Mouse (Mus musculus) neural tube, embryonic 11.5 days (tissue): ENCODE results near the gene Gm3448. TPM values are rescaled to one million over a fixed set of nuclear protein-coding genes. Genes with fewer than 3 reads are reported as not detected.
"Not testable (repeated sequence)": the region's sequence is repeated elsewhere in the genome, so short reads cannot be mapped to it uniquely, and the experiment has no call there.

Source experiments
- ATAC-seq: fragments of 200-750 bp; cut with Nextera tagmentation; 2 replicates; pipeline ENCODE4 v1.8.0; 2017; ENCODE audit warnings: moderate number of reproducible peaks, mild to moderate bottlenecking, moderate TSS enrichment, moderate library complexity; ENCODE audit not compliant: insufficient read depth, low FRiP score, low TSS enrichment
- DNase-seq: peaks from one replicate; pipeline ENCODE4 v3.0.0-alpha.2; 2015; ENCODE audit warnings: low spot score
- H3K27ac ChIP-seq: fragments of 300-500 bp; sonication (generic); 2 replicates; pipeline ENCODE4 v1.5.1; 2014; ENCODE audit warnings: low read depth, mild to moderate bottlenecking, low read length
- H3K27me3 ChIP-seq: fragments of 300-500 bp; sonication (generic); 2 replicates; pipeline ENCODE4 v1.6.1; 2014; ENCODE audit warnings: mild to moderate bottlenecking, low read length, mixed read lengths; ENCODE audit not compliant: control insufficient read depth, insufficient read depth
- H3K36me3 ChIP-seq: fragments of 300-500 bp; sonication (generic); 2 replicates; pipeline ENCODE4 v1.6.1; 2014; ENCODE audit warnings: mild to moderate bottlenecking, low read length, moderate library complexity, mixed read lengths; ENCODE audit not compliant: control insufficient read depth, insufficient read depth
- H3K4me1 ChIP-seq: fragments of 300-500 bp; sonication (generic); 2 replicates; pipeline ENCODE4 v1.6.1; 2014; ENCODE audit warnings: low read length, mixed read lengths; ENCODE audit not compliant: control insufficient read depth, insufficient read depth
- H3K4me2 ChIP-seq: fragments of 300-500 bp; sonication (generic); 2 replicates; pipeline ENCODE4 v1.6.1; 2014; ENCODE audit warnings: low read depth, mild to moderate bottlenecking, moderate library complexity
- H3K4me3 ChIP-seq: fragments of 300-500 bp; sonication (generic); 2 replicates; pipeline ENCODE4 v1.5.1; 2014; ENCODE audit warnings: low read depth, low read length
- H3K9ac ChIP-seq: fragments of 300-500 bp; sonication (generic); 2 replicates; pipeline ENCODE4 v1.6.1; 2014; ENCODE audit warnings: mild to moderate bottlenecking, low read length
- H3K9me3 ChIP-seq: fragments of 300-500 bp; sonication (generic); 2 replicates; pipeline ENCODE4 v1.6.1; 2016; ENCODE audit warnings: low read length; ENCODE audit not compliant: control insufficient read depth
- WGBS: fragments of 180-500 bp; shearing (Covaris S2); extraction: QIAGEN DNeasy Blood & Tissue Kit; methylation state at CpG from one replicate; pipeline ENCODE4 v1.1.7; 2014; 5-methylcytosine and 5-hydroxymethylcytosine counted together
- polyA plus RNA-seq: library from polyadenylated mRNA; unstranded; fragments of >200 nt; fragmentation: Nextera tagmentation; extraction: Ambion mirVana; gene quantifications from 2 replicates; pipeline ENCODE4 v1.2.1, GENCODE M21; 2014

Gene Gm3448
- polyA plus RNA-seq, 1 experiment from 2014 or later, result 2.9 TPM

- peaks cover 4% of the 10 kb centered on the region for H3K4me1 ChIP-seq
- DNase-seq (no peak), ATAC-seq (no peak)
- no peak overlapping the region for H3K4me2 ChIP-seq
- H3K36me3 ChIP-seq, result no peaks in the 10 kb centered on the region
- H3K27ac ChIP-seq, result no peak overlapping the region
- no peaks in the 10 kb centered on the region for H3K27me3 ChIP-seq
- 59% methylated on average over 8 of the region's 8 CpGs for WGBS
- H3K9me3 ChIP-seq, result no peaks in the 10 kb centered on the region
- H3K4me3 ChIP-seq, result no peak overlapping the region
- no peak overlapping the region for H3K9ac ChIP-seq
Measured at GRCm38 (mm10) chr17:15068040-15068792, 26.9 kb upstream of the Gm3448 start.

- Histone ChIP-seq H3K36me3 (no peaks in the 10 kb centered on the region), H3K27me3 (no peaks in the 10 kb centered on the region), H3K4me2 (no peak overlapping the region), H3K4me1 (peaks cover 4% of the 10 kb centered on the region), H3K27ac (no peak overlapping the region), H3K9ac (no peak overlapping the region), H3K9me3 (no peaks in the 10 kb centered on the region), H3K4me3 (no peak overlapping the region)
- 57% methylated on average over 1 of the region's 1 CpGs for WGBS
- no peak for ATAC-seq
- DNase-seq, result no peak
Measured at GRCm38 (mm10) chr17:15066911-15067310, 25.6 kb upstream of the Gm3448 start.

- H3K9ac ChIP-seq, result no peak overlapping the region; the same call in 1 of the 2 replicates
- no peak overlapping the region; the same call in 1 of the 2 replicates for H3K4me2 ChIP-seq
- no peaks in the 10 kb centered on the region for H3K36me3 ChIP-seq
- H3K9me3 ChIP-seq, result no peaks in the 10 kb centered on the region
- DNase-seq, result peak; percentile 65
- 0 out of 2 replicates have a peak overlapping the region, but pooled peaks have one; percentile 34 for H3K27ac ChIP-seq
- H3K4me3 ChIP-seq, result no peak overlapping the region
- WGBS, result 27% methylated on average over 6 of the region's 6 CpGs
- H3K27me3 ChIP-seq, result no peaks in the 10 kb centered on the region
- ATAC-seq, result peak; percentile 86
- peaks cover 4% of the 10 kb centered on the region for H3K4me1 ChIP-seq
Measured at GRCm38 (mm10) chr17:15066066-15066465, 24.7 kb upstream of the Gm3448 start.

GRCm38 (mm10) chr17:15065391-15066024 is 24.2 kb upstream of the Gm3448 start:
- WGBS, result 43% methylated on average over 13 of the region's 13 CpGs
- Histone ChIP-seq H3K4me1 (peaks cover 4% of the 10 kb centered on the region), H3K4me3 (no peak overlapping the region), H3K4me2 (no peak overlapping the region; the same call in 1 of the 2 replicates), H3K9me3 (no peaks in the 10 kb centered on the region), H3K27ac (no peak overlapping the region), H3K9ac (no peak overlapping the region), H3K27me3 (no peaks in the 10 kb centered on the region), H3K36me3 (no peaks in the 10 kb centered on the region)
- peak; percentile 73 for ATAC-seq
- DNase-seq, result peak; percentile 77

- WGBS, result 84% methylated on average over 6 of the region's 6 CpGs
- Histone ChIP-seq H3K4me1 (no peaks in the 10 kb centered on the region), H3K27me3 (no peaks in the 10 kb centered on the region), H3K4me3 (no peak overlapping the region), H3K27ac (no peak overlapping the region), H3K9ac (no peak overlapping the region), H3K9me3 (no peaks in the 10 kb centered on the region), H3K4me2 (no peak overlapping the region), H3K36me3 (peaks cover 4% of the 10 kb centered on the region; the same call in 1 of the 2 replicates)
- DNase-seq (no peak), ATAC-seq (no peak)
Measured at GRCm38 (mm10) chr17:15060356-15060755, 19.0 kb upstream of the Gm3448 start.

GRCm38 (mm10) chr17:15059646-15060045 is 18.3 kb upstream of the Gm3448 start:
- Histone ChIP-seq H3K4me1 (no peaks in the 10 kb centered on the region), H3K9ac (no peak overlapping the region), H3K4me3 (no peak overlapping the region), H3K4me2 (no peak overlapping the region), H3K27ac (no peak overlapping the region), H3K36me3 (peaks cover 4% of the 10 kb centered on the region; the same call in 1 of the 2 replicates), H3K27me3 (no peaks in the 10 kb centered on the region), H3K9me3 (no peaks in the 10 kb centered on the region)
- WGBS, result 92% methylated on average over 14 of the region's 14 CpGs
- no peak for DNase-seq
- ATAC-seq, result no peak

- no peak overlapping the region for H3K4me3 ChIP-seq
- H3K9me3 ChIP-seq, result no peaks in the 10 kb centered on the region
- H3K27me3 ChIP-seq, result no peaks in the 10 kb centered on the region
- no peak overlapping the region for H3K9ac ChIP-seq
- H3K36me3 ChIP-seq, result peaks cover 4% of the 10 kb centered on the region; the same call in 1 of the 2 replicates
- no peaks in the 10 kb centered on the region for H3K4me1 ChIP-seq
- WGBS, result 92% methylated on average over 5 of the region's 5 CpGs
- ATAC-seq, result no peak
- no peak overlapping the region for H3K4me2 ChIP-seq
- no peak overlapping the region for H3K27ac ChIP-seq
- no peak for DNase-seq
Measured at GRCm38 (mm10) chr17:15058161-15058591, 16.8 kb upstream of the Gm3448 start.

- no peak for DNase-seq
Measured at GRCm38 (mm10) chr17:15055925-15056324, 14.6 kb upstream of the Gm3448 start.

GRCm38 (mm10) chr17:15053829-15054200 is 12.5 kb upstream of the Gm3448 start:
- H3K4me3 ChIP-seq, H3K9me3 ChIP-seq, H3K4me2 ChIP-seq, H3K9ac ChIP-seq, H3K27me3 ChIP-seq, H3K27ac ChIP-seq, H3K36me3 ChIP-seq, DNase-seq, ATAC-seq, H3K4me1 ChIP-seq: not testable (repeated sequence)
- 94% methylated on average over 10 of the region's 13 CpGs for WGBS

More at GRCm38 (mm10) chr17:15055925-15056324, 14.6 kb upstream of the Gm3448 start:
- Histone ChIP-seq H3K27ac (no peak overlapping the region), H3K4me1 (no peaks in the 10 kb centered on the region), H3K9ac (no peak overlapping the region), H3K36me3 (peaks cover 4% of the 10 kb centered on the region; the same call in 1 of the 2 replicates), H3K27me3 (no peaks in the 10 kb centered on the region), H3K4me3 (no peak overlapping the region), H3K4me2 (no peak overlapping the region), H3K9me3 (no peaks in the 10 kb centered on the region)
- WGBS, result 94% methylated on average over 4 of the region's 4 CpGs
- no peak for ATAC-seq
